Mouse (Mus musculus) stomach, embryonic 14.5 days (tissue): Measurements from ENCODE around the gene Dnaja3. TPM values are rescaled to one million over a fixed set of nuclear protein-coding genes. Genes with fewer than 3 reads are reported as not detected.
A peak's percentile ranks its signal among the peaks of the same experiment; 100 is the strongest.

Experiments
- ATAC-seq: fragments of 200-750 bp; cut with Nextera tagmentation; 2 replicates; pipeline ENCODE4 v1.8.0; 2017; ENCODE audit warnings: low read depth, moderate TSS enrichment; ENCODE audit not compliant: insufficient number of reproducible peaks, insufficient read depth, low FRiP score
- H3K27ac ChIP-seq: fragments of 300-500 bp; sonication (generic); 2 replicates; pipeline ENCODE4 v1.5.1; 2014; ENCODE audit warnings: mild to moderate bottlenecking, low read length, moderate library complexity, mixed read lengths
- H3K27me3 ChIP-seq: fragments of 300-500 bp; sonication (generic); 2 replicates; pipeline ENCODE4 v1.6.1; 2014; ENCODE audit warnings: low read length, control low read depth, mixed read lengths; ENCODE audit not compliant: control insufficient read depth, insufficient read depth
- H3K36me3 ChIP-seq: fragments of 300-500 bp; sonication (generic); 2 replicates; pipeline ENCODE4 v1.6.1; 2014; ENCODE audit warnings: mild to moderate bottlenecking, control low read depth, low read length, moderate library complexity, mixed read lengths; ENCODE audit not compliant: control insufficient read depth, insufficient read depth
- H3K4me1 ChIP-seq: fragments of 300-500 bp; sonication (generic); 2 replicates; pipeline ENCODE4 v1.6.1; 2014; ENCODE audit warnings: low read length, control low read depth, mixed read lengths; ENCODE audit not compliant: control insufficient read depth, insufficient read depth
- H3K4me2 ChIP-seq: fragments of 300-500 bp; sonication (generic); replicated peaks from 2 replicates; pipeline ENCODE4 v1.6.1; 2014; ENCODE audit warnings: low read depth, low read length, control low read depth
- H3K4me3 ChIP-seq: fragments of 300-500 bp; sonication (generic); 2 replicates; pipeline ENCODE4 v1.5.1; 2014; ENCODE audit warnings: low read depth, low read length, control low read depth
- H3K9ac ChIP-seq: fragments of 300-500 bp; sonication (generic); replicated peaks from 2 replicates; pipeline ENCODE4 v1.6.1; 2014; ENCODE audit warnings: low read depth, mild to moderate bottlenecking, control low read depth, low read length, moderate library complexity, mixed read lengths
- H3K9me3 ChIP-seq: fragments of 300-500 bp; sonication (generic); 2 replicates; pipeline ENCODE4 v1.6.1; 2016; ENCODE audit warnings: low read depth, low read length, control low read depth; ENCODE audit not compliant: control insufficient read depth
- WGBS: fragments of 180-500 bp; shearing (Covaris S2); extraction: QIAGEN DNeasy Blood & Tissue Kit; methylation state at CpG from one replicate; pipeline ENCODE4 v1.1.7; 2014; 5-methylcytosine and 5-hydroxymethylcytosine counted together
- polyA plus RNA-seq: library from polyadenylated mRNA; unstranded; fragments of >200 nt; fragmentation: Nextera tagmentation; extraction: Ambion mirVana; gene quantifications from 2 replicates; pipeline ENCODE4 v1.2.1, GENCODE M21; 2014

Dnaja3 gene
- polyA plus RNA-seq, 1 experiment from 2014 or later: 57.8 TPM

- no peak overlapping the region for H3K27ac ChIP-seq
- peaks cover 17% of the 10 kb centered on the region for H3K4me1 ChIP-seq
- no peak overlapping the region for H3K4me2 ChIP-seq
- no peak overlapping the region for H3K4me3 ChIP-seq
- no peak overlapping the region for H3K9ac ChIP-seq
- no peaks in the 10 kb centered on the region for H3K27me3 ChIP-seq
- no peak for ATAC-seq
- H3K9me3 ChIP-seq: no peaks in the 10 kb centered on the region
- peaks cover 44% of the 10 kb centered on the region for H3K36me3 ChIP-seq
- 81% methylated on average over 11 of the region's 11 CpGs for WGBS
These were observed 9.9 kb downstream of the Dnaja3 start for GRCm38 (mm10) chr16:4649692-4650091.

- H3K9me3 ChIP-seq: no peaks in the 10 kb centered on the region
- H3K36me3 ChIP-seq: peaks cover 46% of the 10 kb centered on the region
- no peak overlapping the region for H3K4me2 ChIP-seq
- H3K4me3 ChIP-seq: no peak overlapping the region
- no peaks in the 10 kb centered on the region for H3K27me3 ChIP-seq
- H3K4me1 ChIP-seq: peaks cover 19% of the 10 kb centered on the region
- H3K27ac ChIP-seq: no peak overlapping the region
- 94% methylated on average over 3 of the region's 3 CpGs for WGBS
- H3K9ac ChIP-seq: no peak overlapping the region
- ATAC-seq: no peak
These were observed 10.4 kb downstream of the Dnaja3 start for GRCm38 (mm10) chr16:4650161-4650560.

DNA sequence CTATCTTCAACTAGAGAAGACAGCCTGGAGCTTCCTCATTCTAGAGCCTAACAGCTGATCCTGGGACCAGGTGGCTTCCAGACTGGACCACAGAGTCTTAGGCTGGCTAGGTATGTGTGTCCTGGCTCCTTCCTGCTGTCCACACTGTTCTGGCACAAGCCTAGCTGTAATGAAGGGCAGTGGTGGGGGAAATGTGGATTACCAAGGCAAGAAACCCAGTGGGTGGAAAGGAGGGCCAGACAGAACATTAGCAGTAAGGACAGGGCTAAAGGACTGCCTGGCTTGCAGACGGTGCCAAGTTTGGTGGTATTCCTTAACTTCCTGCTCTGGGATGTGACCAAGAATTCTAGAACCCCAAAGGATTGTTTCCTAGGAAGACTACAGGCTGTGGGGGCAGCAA is 11.3 kb downstream of the Dnaja3 start:
- no peak overlapping the region for H3K4me3 ChIP-seq
- peaks cover 46% of the 10 kb centered on the region for H3K36me3 ChIP-seq
- peaks cover 28% of the 10 kb centered on the region for H3K4me1 ChIP-seq
- no peak overlapping the region for H3K27ac ChIP-seq
- 78% methylated on average over 1 of the region's 1 CpGs for WGBS
- H3K9me3 ChIP-seq: no peaks in the 10 kb centered on the region
- H3K27me3 ChIP-seq: no peaks in the 10 kb centered on the region
- ATAC-seq: no peak
- H3K4me2 ChIP-seq: no peak overlapping the region
- no peak overlapping the region for H3K9ac ChIP-seq

DNA sequence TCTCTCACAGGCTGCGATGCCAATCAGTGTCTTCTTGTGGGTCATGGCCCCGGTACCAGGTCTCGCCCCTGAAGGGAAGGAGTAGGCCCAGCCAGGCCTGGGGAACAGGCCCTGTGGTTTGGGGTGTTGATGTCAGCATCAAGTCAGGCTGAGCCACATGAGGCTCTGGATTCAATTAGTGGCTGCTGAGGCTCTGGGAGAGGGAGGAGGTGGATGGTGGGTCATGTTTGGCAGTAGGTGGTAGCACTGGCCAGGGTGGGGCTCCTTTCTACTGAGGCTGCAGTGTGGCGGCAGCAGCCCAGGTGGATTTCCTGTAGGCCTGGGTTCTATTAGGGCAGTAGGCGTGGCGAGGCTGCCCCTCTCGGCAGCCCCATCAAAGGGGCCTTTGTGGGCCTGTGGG is 11.8 kb downstream of the Dnaja3 start:
- no peak overlapping the region for H3K4me3 ChIP-seq
- H3K27ac ChIP-seq: no peak overlapping the region
- H3K4me1 ChIP-seq: peaks cover 30% of the 10 kb centered on the region
- no peaks in the 10 kb centered on the region for H3K27me3 ChIP-seq
- WGBS: 77% methylated on average over 7 of the region's 7 CpGs
- H3K9ac ChIP-seq: no peak overlapping the region
- no peak overlapping the region for H3K4me2 ChIP-seq
- no peak for ATAC-seq
- H3K36me3 ChIP-seq: peaks cover 46% of the 10 kb centered on the region
- H3K9me3 ChIP-seq: no peaks in the 10 kb centered on the region

DNA sequence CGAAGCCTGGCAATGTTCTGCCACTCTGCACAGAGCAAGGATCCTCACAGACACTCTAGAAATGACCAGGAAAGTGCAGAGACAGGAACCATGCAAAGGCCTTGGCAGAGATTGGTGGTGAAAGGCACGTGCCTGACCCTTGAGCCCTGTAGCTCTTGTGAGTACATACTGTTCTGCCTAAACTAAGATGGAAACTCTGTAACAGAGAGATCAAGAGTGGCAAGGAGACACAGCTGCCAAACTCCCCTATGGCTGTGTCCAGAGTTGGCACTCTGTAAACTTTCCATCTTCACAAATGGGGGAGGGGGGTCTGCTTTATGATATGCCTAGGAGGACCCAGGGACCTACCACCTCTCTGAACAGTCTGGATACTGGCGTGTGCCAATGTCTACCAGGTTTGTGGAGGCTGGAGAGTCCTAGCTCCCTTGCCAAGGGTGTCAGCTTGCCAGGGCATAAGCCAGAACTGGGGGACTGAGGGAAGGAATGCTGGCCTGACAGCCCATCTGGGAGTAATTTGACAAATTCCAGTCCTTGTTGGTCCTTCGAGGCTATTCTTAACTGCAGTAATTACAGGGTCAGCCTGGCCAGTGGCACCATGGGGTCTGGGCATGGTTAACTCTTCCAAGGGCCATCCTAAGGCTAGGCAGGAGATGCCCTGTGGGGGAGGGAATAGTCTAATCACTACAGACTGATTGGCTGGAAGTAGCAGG is 13.1 kb downstream of the Dnaja3 start:
- H3K4me3 ChIP-seq: no peak overlapping the region
- ATAC-seq: no peak
- H3K9ac ChIP-seq: no peak overlapping the region
- no peak overlapping the region for H3K4me2 ChIP-seq
- no peaks in the 10 kb centered on the region for H3K27me3 ChIP-seq
- peaks cover 20% of the 10 kb centered on the region for H3K4me1 ChIP-seq
- WGBS: 71% methylated on average over 4 of the region's 4 CpGs
- H3K36me3 ChIP-seq: peaks cover 43% of the 10 kb centered on the region
- no peak overlapping the region for H3K27ac ChIP-seq
- H3K9me3 ChIP-seq: no peaks in the 10 kb centered on the region

DNA sequence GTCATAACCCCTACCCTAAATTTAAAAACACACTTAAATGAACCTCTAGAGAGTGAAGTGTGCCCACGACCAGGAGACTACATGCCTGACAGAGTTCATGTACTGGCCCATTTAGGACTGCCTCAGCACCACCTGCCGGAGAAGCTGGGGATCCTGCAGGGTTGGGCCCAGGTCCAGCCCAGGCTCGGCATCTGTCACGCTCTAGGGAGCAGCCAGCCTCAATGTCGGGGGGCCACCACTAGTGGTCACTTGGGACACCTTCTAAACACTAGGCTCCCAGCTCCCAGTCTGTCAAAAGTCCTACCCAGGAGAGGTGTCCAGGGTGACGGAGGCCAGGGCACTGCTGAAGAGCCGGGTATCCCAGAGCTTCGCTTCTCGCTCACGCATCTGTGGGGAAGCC is 14.9 kb downstream of the Dnaja3 start:
- H3K9ac ChIP-seq: no peak overlapping the region
- no peak overlapping the region for H3K4me3 ChIP-seq
- H3K36me3 ChIP-seq: peaks cover 25% of the 10 kb centered on the region
- H3K4me1 ChIP-seq: peaks cover 28% of the 10 kb centered on the region
- H3K9me3 ChIP-seq: no peaks in the 10 kb centered on the region
- ATAC-seq: no peak
- H3K27ac ChIP-seq: no peak overlapping the region
- WGBS: 84% methylated on average over 10 of the region's 10 CpGs
- no peak overlapping the region for H3K4me2 ChIP-seq
- no peaks in the 10 kb centered on the region for H3K27me3 ChIP-seq

DNA sequence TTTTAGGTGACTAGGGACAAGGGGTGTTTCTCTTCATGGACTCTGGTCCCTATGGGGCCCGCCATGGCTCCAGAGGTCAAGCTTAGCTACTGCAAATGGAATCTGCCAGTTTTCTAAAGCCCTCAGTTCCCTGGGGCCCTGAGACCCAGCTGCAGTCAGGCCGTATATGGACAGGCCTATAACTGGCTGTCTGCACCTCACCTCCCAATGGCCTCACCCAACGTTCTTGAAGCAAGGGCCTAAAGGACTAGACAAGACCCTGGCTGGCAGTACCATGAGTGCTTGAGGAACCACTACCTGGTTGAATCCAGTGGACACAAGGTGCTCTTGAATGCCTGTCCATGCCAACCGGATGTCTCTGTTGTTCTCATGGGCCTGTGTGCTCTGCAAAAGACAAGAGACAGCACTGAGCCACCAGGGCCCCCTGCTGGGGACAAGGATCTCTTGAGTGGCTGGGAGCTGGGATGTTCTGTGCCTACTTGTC is 15.5 kb downstream of the Dnaja3 start:
- Histone ChIP-seq H3K9ac (no peak overlapping the region), H3K4me1 (peaks cover 28% of the 10 kb centered on the region), H3K27ac (peak overlapping the region; percentile 46; the same call in 1 of the 2 replicates), H3K9me3 (no peaks in the 10 kb centered on the region), H3K27me3 (no peaks in the 10 kb centered on the region), H3K36me3 (peaks cover 19% of the 10 kb centered on the region), H3K4me2 (no peak overlapping the region), H3K4me3 (no peak overlapping the region)
- no peak for ATAC-seq
- 77% methylated on average over 4 of the region's 4 CpGs for WGBS

GRCm38 (mm10) chr16:4655764-4656570 is 16.2 kb downstream of the Dnaja3 start:
- Histone ChIP-seq H3K9me3 (no peaks in the 10 kb centered on the region), H3K27ac (peak overlapping the region; percentile 46; the same call in 1 of the 2 replicates), H3K4me3 (no peak overlapping the region), H3K4me2 (no peak overlapping the region), H3K27me3 (no peaks in the 10 kb centered on the region), H3K9ac (no peak overlapping the region), H3K4me1 (peaks cover 28% of the 10 kb centered on the region), H3K36me3 (peaks cover 13% of the 10 kb centered on the region)
- 25% methylated on average over 11 of the region's 11 CpGs for WGBS
- no peak for ATAC-seq
